Mouse (Mus musculus) hematopoietic stem cell, adult 5-6 weeks (primary cell): ENCODE measurements around the gene Camkmt. TPM values are rescaled to one million over a fixed set of nuclear protein-coding genes. Genes with fewer than 3 reads are reported as not detected.

Experiments used
- ATAC-seq, 2 experiments: fragments of 125-278 bp in 1 of 2; replicated peaks in 1 of 2; 2 replicates each; pipeline ENCODE4 v1.8.0; 2016 to 2017; ENCODE audit warnings: inconsistent platforms in 2 of 2, mild to moderate bottlenecking in 2 of 2, moderate number of reproducible peaks in 2 of 2, low read depth in 1 of 2, moderate TSS enrichment in 1 of 2; ENCODE audit not compliant: low FRiP score in 2 of 2, poor library complexity in 2 of 2, severe bottlenecking in 2 of 2, insufficient read depth in 1 of 2, low TSS enrichment in 1 of 2
- total RNA-seq: library from RNA; stranded (forward); fragments of 172-1452, 232-1000 nt; gene quantifications from 2 replicates; pipeline ENCODE4 v1.2.3, GENCODE M21; 2017

Camkmt gene
- total RNA-seq, 1 experiment from 2014 or later: 6.7 TPM

GRCm38 (mm10) chr17:85485946-85486533 lies 395.7 kb downstream of the Camkmt start:
- peak in 1 of 2 experiments; percentile 32; a peak in 1 of 4 replicates for ATAC-seq

GRCm38 (mm10) chr17:85486585-85487480 lies 396.5 kb downstream of the Camkmt start:
- ATAC-seq: no peak

GRCm38 (mm10) chr17:85487531-85487930 lies 397.2 kb downstream of the Camkmt start:
- ATAC-seq: no peak

- ATAC-seq: peak; percentile 58 to 77; a peak in 3 of 4 replicates
Measured at GRCm38 (mm10) chr17:85488601-85489487, 398.5 kb downstream of the Camkmt start.

- ATAC-seq: no peak
Measured at GRCm38 (mm10) chr17:85489488-85489980, 399.2 kb downstream of the Camkmt start.

- no peak for ATAC-seq
Measured at GRCm38 (mm10) chr17:85491491-85491890, 401.1 kb downstream of the Camkmt start.

- ATAC-seq: no peak
Measured at GRCm38 (mm10) chr17:85493521-85493920, 403.2 kb downstream of the Camkmt start.

- ATAC-seq: peak; percentile 76
Measured at GRCm38 (mm10) chr17:85495012-85495754, 404.8 kb downstream of the Camkmt start.

- ATAC-seq: no peak
Measured at GRCm38 (mm10) chr17:85495871-85496270, 405.5 kb downstream of the Camkmt start.

GRCm38 (mm10) chr17:85504888-85505287 lies 414.5 kb downstream of the Camkmt start:
- no peak for ATAC-seq

- ATAC-seq: no peak
Measured at GRCm38 (mm10) chr17:85506206-85507088, 416.1 kb downstream of the Camkmt start.

- ATAC-seq: no peak
Measured at GRCm38 (mm10) chr17:85507089-85507460, 416.7 kb downstream of the Camkmt start.

Other genes with a start within 250 kb of the Camkmt start
- gene Ppm1b, start 133.8 kb upstream of the Camkmt start, total RNA-seq: 58.0 and 61.5 TPM in 2 replicates
- gene Slc3a1, start 62.2 kb upstream of the Camkmt start, total RNA-seq: not detected in 2 replicates
- 30.4 and 34.1 TPM in 2 replicates for gene Prepl, start 311 bp upstream of the Camkmt start, total RNA-seq